20 mouse cellular contexts compared by ENCODE assay signal in genomic region chr5:151266896-151267634, GRCm38 (mm10). TPM values are rescaled to one million over a fixed set of nuclear protein-coding genes. Genes with fewer than 3 reads are reported as not detected.
A peak's percentile ranks its signal among the peaks of the same experiment; 100 is the strongest.
DNase-seq lines count a peak whose midpoint lies in the region; ATAC-seq lines count a peak whose summit lies in the region.
"Had no signal": no experiment of that assay in that cellular context is flagged by ENCODE, and none has a peak within 500 bp of the region (broad histone marks: within the 10 kb centered on the region; RNA-seq: fewer than 3 reads in every experiment).

No protein-coding gene starts in this region.

- 81% methylated on average over 14 of the region's 14 CpGs for WGBS in hindbrain, embryonic 13.5 days
- WGBS in hindbrain, embryonic 12.5 days, result 86% methylated on average over 14 of the region's 14 CpGs
- 67% methylated on average over 14 of the region's 14 CpGs for WGBS in neural tube, embryonic 15.5 days

- no peak overlapping the region for H3K9ac ChIP-seq in hindbrain, embryonic 13.5 days
- no peak overlapping the region for H3K9ac ChIP-seq in hindbrain, embryonic 12.5 days
- H3K9ac ChIP-seq in neural tube, embryonic 15.5 days (replicated peaks), result no peak overlapping the region
- H3K9ac ChIP-seq: embryonic facial prominence, embryonic 13.5 days; heart, embryonic 13.5 days; intestine, embryonic 15.5 days had no signal

- H3K27ac ChIP-seq in hindbrain, embryonic 13.5 days, result peak overlapping the region; percentile 31; the same call in 1 of the 2 replicates
- no peak overlapping the region for H3K27ac ChIP-seq in hindbrain, embryonic 12.5 days
- H3K27ac ChIP-seq in neural tube, embryonic 15.5 days (replicated peaks), result peak overlapping the region; percentile 48; the same call in 1 of the 2 replicates
- H3K27ac ChIP-seq: embryonic facial prominence, embryonic 13.5 days; forebrain, embryonic 10.5 days; heart, embryonic 13.5 days; intestine, embryonic 15.5 days had no signal

- no peak for ATAC-seq in hindbrain, embryonic 13.5 days (ENCODE audit: low FRiP score)
- ATAC-seq in hindbrain, embryonic 12.5 days (ENCODE audit: low FRiP score), result no peak
- no peak for ATAC-seq in neural tube, embryonic 15.5 days (ENCODE audit: low FRiP score)
- ATAC-seq: intestine, embryonic 15.5 days had no signal

- no peaks in the 10 kb centered on the region for H3K36me3 ChIP-seq in hindbrain, embryonic 13.5 days
- no peaks in the 10 kb centered on the region for H3K36me3 ChIP-seq in hindbrain, embryonic 12.5 days
- no peaks in the 10 kb centered on the region for H3K36me3 ChIP-seq in neural tube, embryonic 15.5 days
- H3K36me3 ChIP-seq: embryonic facial prominence, embryonic 13.5 days; forebrain, embryonic 10.5 days; heart, embryonic 13.5 days; intestine, embryonic 15.5 days had no signal

- no peak for DNase-seq in neural tube, embryonic 10.5 days (ENCODE audit: extremely low spot score, low spot score)
- peak; percentile 52 for DNase-seq in gonadal fat pad, adult 2 months (ENCODE audit: low read depth)
- no peak for DNase-seq in cerebellum, postnatal 25 days
- DNase-seq: adrenal gland, adult 2 months; adrenal gland, postnatal 25 days; cerebellum, adult 11 months; cerebellum, adult 8-10 months; cerebellum, postnatal 14 days; gastrocnemius, adult 2 months; gastrocnemius, postnatal 25 days; heart, adult 11 months; heart, postnatal 36 days; kidney, adult 18-20 months had no signal

- H3K4me3 ChIP-seq in hindbrain, embryonic 13.5 days, result no peak overlapping the region
- H3K4me3 ChIP-seq in hindbrain, embryonic 12.5 days, result no peak overlapping the region
- H3K4me3 ChIP-seq in neural tube, embryonic 15.5 days (replicated peaks), result no peak overlapping the region
- H3K4me3 ChIP-seq: embryonic facial prominence, embryonic 13.5 days; forebrain, embryonic 10.5 days; gastrocnemius, adult 2 months; heart, embryonic 13.5 days; intestine, embryonic 15.5 days had no signal

- H3K4me1 ChIP-seq in hindbrain, embryonic 13.5 days (replicated peaks), result no peaks in the 10 kb centered on the region
- no peaks in the 10 kb centered on the region for H3K4me1 ChIP-seq in hindbrain, embryonic 12.5 days
- H3K4me1 ChIP-seq in neural tube, embryonic 15.5 days, result no peaks in the 10 kb centered on the region
- H3K4me1 ChIP-seq: embryonic facial prominence, embryonic 13.5 days; forebrain, embryonic 10.5 days; heart, embryonic 13.5 days; intestine, embryonic 15.5 days had no signal

- no peaks in the 10 kb centered on the region for H3K27me3 ChIP-seq in hindbrain, embryonic 13.5 days
- H3K27me3 ChIP-seq in hindbrain, embryonic 12.5 days, result no peaks in the 10 kb centered on the region
- H3K27me3 ChIP-seq in neural tube, embryonic 15.5 days (replicated peaks), result no peaks in the 10 kb centered on the region
- H3K27me3 ChIP-seq: embryonic facial prominence, embryonic 13.5 days; heart, embryonic 13.5 days; intestine, embryonic 15.5 days had no signal

- no peak overlapping the region for H3K4me2 ChIP-seq in hindbrain, embryonic 13.5 days
- no peak overlapping the region for H3K4me2 ChIP-seq in hindbrain, embryonic 12.5 days (replicated peaks)
- no peak overlapping the region for H3K4me2 ChIP-seq in neural tube, embryonic 15.5 days
- H3K4me2 ChIP-seq: embryonic facial prominence, embryonic 13.5 days; heart, embryonic 13.5 days; intestine, embryonic 15.5 days had no signal

- no peaks in the 10 kb centered on the region for H3K9me3 ChIP-seq in hindbrain, embryonic 13.5 days
- no peaks in the 10 kb centered on the region for H3K9me3 ChIP-seq in hindbrain, embryonic 12.5 days (replicated peaks)
- H3K9me3 ChIP-seq in neural tube, embryonic 15.5 days (replicated peaks), result no peaks in the 10 kb centered on the region
- H3K9me3 ChIP-seq: embryonic facial prominence, embryonic 13.5 days; forebrain, embryonic 10.5 days; heart, embryonic 13.5 days; intestine, embryonic 15.5 days had no signal

RNA-seq across cellular contexts. Expression of gene Stard13, which starts 33.4 kb away (rescaled TPM):
- polyA plus RNA-seq in hindbrain, embryonic 13.5 days (2015; fragmentation: Nextera tagmentation; extraction: Ambion mirVana), result 7.1 and 7.9 TPM in 2 replicates
- 6.5 and 7.3 TPM in 2 replicates for polyA plus RNA-seq in hindbrain, embryonic 12.5 days (2016; fragmentation: Nextera tagmentation; extraction: Ambion mirVana)
- polyA plus RNA-seq in neural tube, embryonic 15.5 days (2015; fragmentation: Nextera tagmentation; extraction: Ambion mirVana), result 5.9 and 6.0 TPM in 2 replicates
- 10.1 and 13.5 TPM in 2 replicates for polyA plus RNA-seq in gonadal fat pad, adult 2 months (2012; rRNA removed)
